ENCODE assay signal across 27 mouse cellular contexts in genomic region chr1:151962078-151962477, GRCm38 (mm10).
DNase-seq lines count a peak whose midpoint lies in the region; ATAC-seq and TF ChIP-seq lines count a peak whose summit lies in the region.
"Had no signal": no experiment of that assay in that cellular context is flagged by ENCODE, and none has a peak within 500 bp of the region (broad histone marks: within the 10 kb centered on the region; RNA-seq: fewer than 3 reads in every experiment).

No protein-coding gene starts in this region.

- intact Hi-C loops in gastrocnemius, adult 2 months (cut with DNase I), result no loop called here
- intact Hi-C loops in gastrocnemius, postnatal 36 days (cut with DNase I), result no loop called here

- no peaks in the 10 kb centered on the region for H3K9me3 ChIP-seq in hindbrain, embryonic 15.5 days
- no peaks in the 10 kb centered on the region for H3K9me3 ChIP-seq in hindbrain, postnatal 0 days (ENCODE audit: low read length)
- peaks cover 5% of the 10 kb centered on the region; the same call in 1 of the 2 replicates for H3K9me3 ChIP-seq in kidney, embryonic 16.5 days (ENCODE audit: low read length)
- no peaks in the 10 kb centered on the region for H3K9me3 ChIP-seq in embryonic facial prominence, embryonic 10.5 days
- H3K9me3 ChIP-seq: embryonic facial prominence, embryonic 15.5 days had no signal

- 56% methylated on average over 6 of the region's 6 CpGs for WGBS in hindbrain, embryonic 15.5 days
- WGBS in hindbrain, postnatal 0 days, result 64% methylated on average over 6 of the region's 6 CpGs
- 31% methylated on average over 6 of the region's 6 CpGs for WGBS in kidney, embryonic 16.5 days
- WGBS in embryonic facial prominence, embryonic 10.5 days, result 28% methylated on average over 6 of the region's 6 CpGs

- peak overlapping the region; percentile 84 for H3K27ac ChIP-seq in gastrocnemius, adult 2 months
- no peak overlapping the region for H3K27ac ChIP-seq in hindbrain, embryonic 15.5 days (replicated peaks)
- H3K27ac ChIP-seq in hindbrain, postnatal 0 days, result no peak overlapping the region
- H3K27ac ChIP-seq in kidney, embryonic 16.5 days (ENCODE audit: low read length), result no peak overlapping the region
- H3K27ac ChIP-seq in embryonic facial prominence, embryonic 10.5 days (replicated peaks), result peak overlapping the region; percentile 19; the same call in 1 of the 2 replicates
- H3K27ac ChIP-seq: embryonic facial prominence, embryonic 12.5 days; embryonic facial prominence, embryonic 15.5 days had no signal

- ATAC-seq in hindbrain, embryonic 15.5 days (ENCODE audit: low FRiP score, low read depth), result 0 out of 2 replicates have a peak, but pooled peaks have one; percentile 51
- ATAC-seq in hindbrain, postnatal 0 days, result no peak
- ATAC-seq in kidney, embryonic 16.5 days (ENCODE audit: low FRiP score, low TSS enrichment), result peak; percentile 53; the same call in 1 of the 2 replicates
- ATAC-seq: forebrain, embryonic 14.5 days; forebrain, postnatal 0 days; inflammation-experienced regulatory T-cells, adult 6 months; intestine, embryonic 16.5 days; Patski had no signal

- H3K4me2 ChIP-seq in hindbrain, embryonic 15.5 days, result no peak overlapping the region
- no peak overlapping the region for H3K4me2 ChIP-seq in hindbrain, postnatal 0 days (ENCODE audit: low read depth, low read length)
- H3K4me2 ChIP-seq in kidney, embryonic 16.5 days (replicated peaks; ENCODE audit: low read depth, low read length), result no peak overlapping the region
- H3K4me2 ChIP-seq: embryonic facial prominence, embryonic 12.5 days; embryonic facial prominence, embryonic 15.5 days; heart, embryonic 11.5 days had no signal

- no peak overlapping the region for H3K4me3 ChIP-seq in gastrocnemius, adult 2 months
- H3K4me3 ChIP-seq in hindbrain, embryonic 15.5 days, result no peak overlapping the region
- H3K4me3 ChIP-seq in hindbrain, postnatal 0 days (ENCODE audit: low read length), result no peak overlapping the region
- H3K4me3 ChIP-seq in kidney, embryonic 16.5 days (ENCODE audit: low read length), result no peak overlapping the region
- H3K4me3 ChIP-seq in embryonic facial prominence, embryonic 10.5 days, result no peak overlapping the region
- H3K4me3 ChIP-seq: embryonic facial prominence, embryonic 12.5 days; embryonic facial prominence, embryonic 15.5 days had no signal

- peaks cover 15% of the 10 kb centered on the region; the same call in 1 of the 2 replicates for H3K4me1 ChIP-seq in hindbrain, embryonic 15.5 days (replicated peaks)
- H3K4me1 ChIP-seq in hindbrain, postnatal 0 days (ENCODE audit: insufficient read depth, low read length), result 0 out of 2 replicates have a peak, but pooled peaks cover 3% of the 10 kb centered on the region
- H3K4me1 ChIP-seq in kidney, embryonic 16.5 days (ENCODE audit: insufficient read depth, low read length), result peaks cover 21% of the 10 kb centered on the region
- H3K4me1 ChIP-seq in embryonic facial prominence, embryonic 10.5 days, result peaks cover 43% of the 10 kb centered on the region

- DNase-seq in gastrocnemius, adult 2 months, result no peak
- DNase-seq in gastrocnemius, postnatal 36 days, result no peak
- DNase-seq in hindbrain, postnatal 0 days (ENCODE audit: low spot score), result no peak
- DNase-seq in kidney, postnatal 10 days, result no peak
- no peak for DNase-seq in embryonic facial prominence, embryonic 10.5 days (ENCODE audit: low spot score)
- DNase-seq in frontal cortex, postnatal 10 days (ENCODE audit: low spot score in 2 of 2), result no peak
- DNase-seq: adrenal gland, postnatal 10 days; adrenal gland, postnatal 36 days; B cell, adult 2 months; cerebellum, adult 18-20 months; cerebellum, adult 9-10 months; cerebellum, postnatal 14 days; forebrain, postnatal 0 days; gastrocnemius, postnatal 10 days; heart, adult 11 months; kidney, adult 18-20 months had no signal

- no peak for TF ChIP-seq CTCF in gastrocnemius, adult 2 months (IDR thresholded peaks at IDR 0.05)
- TF ChIP-seq CTCF in hindbrain, postnatal 0 days (IDR thresholded peaks at IDR 0.05; ENCODE audit: low read depth), result no peak

- no peaks in the 10 kb centered on the region for H3K27me3 ChIP-seq in hindbrain, embryonic 15.5 days
- no peaks in the 10 kb centered on the region for H3K27me3 ChIP-seq in hindbrain, postnatal 0 days (ENCODE audit: insufficient read depth, low read length)
- H3K27me3 ChIP-seq in kidney, embryonic 16.5 days (ENCODE audit: insufficient read depth, low read length), result no peaks in the 10 kb centered on the region
- H3K27me3 ChIP-seq in embryonic facial prominence, embryonic 10.5 days (replicated peaks; ENCODE audit: low read depth, poor library complexity, severe bottlenecking), result no peaks in the 10 kb centered on the region
- H3K27me3 ChIP-seq: CH12.LX; embryonic facial prominence, embryonic 12.5 days; embryonic facial prominence, embryonic 15.5 days; Patski had no signal

- no peaks in the 10 kb centered on the region for H3K36me3 ChIP-seq in hindbrain, embryonic 15.5 days
- H3K36me3 ChIP-seq in hindbrain, postnatal 0 days (ENCODE audit: insufficient read depth, low read length), result no peaks in the 10 kb centered on the region
- H3K36me3 ChIP-seq in kidney, embryonic 16.5 days (ENCODE audit: insufficient read depth, low read length), result no peaks in the 10 kb centered on the region
- H3K36me3 ChIP-seq in embryonic facial prominence, embryonic 10.5 days (replicated peaks), result peaks cover 8% of the 10 kb centered on the region; the same call in 1 of the 2 replicates
- H3K36me3 ChIP-seq: embryonic facial prominence, embryonic 12.5 days; embryonic facial prominence, embryonic 15.5 days; G1E had no signal

- no peak overlapping the region for H3K9ac ChIP-seq in hindbrain, embryonic 15.5 days
- no peak overlapping the region for H3K9ac ChIP-seq in hindbrain, postnatal 0 days (replicated peaks; ENCODE audit: low read length)
- H3K9ac ChIP-seq in kidney, embryonic 16.5 days (replicated peaks; ENCODE audit: low read length), result no peak overlapping the region
- H3K9ac ChIP-seq: embryonic facial prominence, embryonic 12.5 days; embryonic facial prominence, embryonic 15.5 days; forebrain, postnatal 0 days had no signal

Comparison
In these comparisons a context has a peak if more than half of its experiments do, and no peak if none do; other contexts are left out.
1. H3K27ac ChIP-seq: peak in gastrocnemius, adult 2 months (single experiment) and embryonic facial prominence, embryonic 10.5 days (single experiment); none in hindbrain, embryonic 15.5 days (single experiment), hindbrain, postnatal 0 days (single experiment) and kidney, embryonic 16.5 days (single experiment).